In the genomic region with DNA sequence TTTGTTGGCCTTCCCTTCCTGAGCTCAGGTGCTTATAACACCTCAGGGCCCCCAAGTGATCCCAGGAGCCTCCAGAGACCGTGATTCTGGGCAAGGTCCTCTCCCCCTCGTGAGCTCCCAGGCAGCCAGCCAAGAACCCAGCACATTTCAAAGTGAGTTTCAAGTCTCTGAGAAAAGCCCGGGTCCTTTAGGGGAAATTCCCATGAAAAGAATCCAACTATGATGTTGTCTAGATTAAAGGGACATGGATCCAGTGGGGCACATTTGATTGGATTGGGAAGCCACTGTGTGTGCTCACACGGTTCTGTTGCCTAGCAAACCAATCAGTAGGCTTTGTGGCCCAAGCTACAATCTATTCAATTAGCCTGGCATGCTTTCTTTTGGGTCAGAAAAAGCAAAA, we compare ENCODE assay signal across 11 mouse cellular contexts.
DNase-seq lines count a peak whose midpoint lies in the region; ATAC-seq and TF ChIP-seq lines count a peak whose summit lies in the region.
"Had no signal": no experiment of that assay in that cellular context is flagged by ENCODE, and none has a peak within 500 bp of the region (broad histone marks: within the 10 kb centered on the region; RNA-seq: fewer than 3 reads in every experiment).

No protein-coding gene starts in this region.

- peaks cover 17% of the 10 kb centered on the region; the same call in 1 of the 2 replicates for H3K27me3 ChIP-seq in kidney, embryonic 16.5 days (ENCODE audit: insufficient read depth, low read length)
- H3K27me3 ChIP-seq in stomach, embryonic 14.5 days (ENCODE audit: control insufficient read depth, insufficient read depth, low read length), result no peaks in the 10 kb centered on the region
- H3K27me3 ChIP-seq in stomach, postnatal 0 days (ENCODE audit: control insufficient read depth, insufficient read depth, low read length), result no peaks in the 10 kb centered on the region

- peaks cover 12% of the 10 kb centered on the region for H3K4me1 ChIP-seq in kidney, embryonic 16.5 days (ENCODE audit: insufficient read depth, low read length)
- H3K4me1 ChIP-seq in stomach, embryonic 14.5 days (ENCODE audit: control insufficient read depth, insufficient read depth, low read length), result peaks cover 31% of the 10 kb centered on the region
- no peaks in the 10 kb centered on the region for H3K4me1 ChIP-seq in stomach, postnatal 0 days (replicated peaks; ENCODE audit: control insufficient read depth, insufficient read depth)
- H3K4me1 ChIP-seq: megakaryocyte, embryonic 14.5 days had no signal

- H3K27ac ChIP-seq in kidney, embryonic 16.5 days (ENCODE audit: low read length), result no peak overlapping the region
- peak overlapping the region; percentile 50; the same call in 1 of the 2 replicates for H3K27ac ChIP-seq in stomach, embryonic 14.5 days (ENCODE audit: low read length)
- no peak overlapping the region for H3K27ac ChIP-seq in stomach, postnatal 0 days (replicated peaks)
- H3K27ac ChIP-seq: heart, embryonic 15.5 days had no signal

- H3K4me2 ChIP-seq in kidney, embryonic 16.5 days (replicated peaks; ENCODE audit: low read depth, low read length), result no peak overlapping the region
- no peak overlapping the region for H3K4me2 ChIP-seq in stomach, embryonic 14.5 days (replicated peaks; ENCODE audit: low read depth, low read length)
- H3K4me2 ChIP-seq in stomach, postnatal 0 days (replicated peaks; ENCODE audit: low read depth), result no peak overlapping the region
- H3K4me2 ChIP-seq: heart, embryonic 15.5 days had no signal

- no peak for TF ChIP-seq CTCF in stomach, postnatal 0 days (IDR thresholded peaks at IDR 0.05; ENCODE audit: low read depth)

- no peak overlapping the region for H3K4me3 ChIP-seq in kidney, embryonic 16.5 days (ENCODE audit: low read length)
- no peak overlapping the region for H3K4me3 ChIP-seq in stomach, embryonic 14.5 days (ENCODE audit: low read depth, low read length)
- H3K4me3 ChIP-seq in stomach, postnatal 0 days (ENCODE audit: low read depth, low read length), result no peak overlapping the region
- H3K4me3 ChIP-seq: heart, embryonic 15.5 days; megakaryocyte, embryonic 14.5 days had no signal

- no peak for ATAC-seq in kidney, embryonic 16.5 days (ENCODE audit: low FRiP score, low TSS enrichment)
- ATAC-seq in stomach, embryonic 14.5 days (ENCODE audit: insufficient number of reproducible peaks, insufficient read depth, low FRiP score, low read depth), result no peak
- no peak for ATAC-seq in stomach, postnatal 0 days (ENCODE audit: low FRiP score, low TSS enrichment)

- H3K9ac ChIP-seq in kidney, embryonic 16.5 days (replicated peaks; ENCODE audit: low read length), result no peak overlapping the region
- H3K9ac ChIP-seq in stomach, embryonic 14.5 days (replicated peaks; ENCODE audit: low read depth, low read length), result no peak overlapping the region
- H3K9ac ChIP-seq in stomach, postnatal 0 days (ENCODE audit: low read length), result no peak overlapping the region
- H3K9ac ChIP-seq: heart, embryonic 15.5 days had no signal

- WGBS in kidney, embryonic 16.5 days, result 7% methylated on average over 4 of the region's 4 CpGs
- WGBS in stomach, embryonic 14.5 days, result 12% methylated on average over 4 of the region's 4 CpGs
- 8% methylated on average over 4 of the region's 4 CpGs for WGBS in stomach, postnatal 0 days

- H3K36me3 ChIP-seq in kidney, embryonic 16.5 days (ENCODE audit: insufficient read depth, low read length), result no peaks in the 10 kb centered on the region
- H3K36me3 ChIP-seq in stomach, embryonic 14.5 days (ENCODE audit: control insufficient read depth, insufficient read depth, low read length), result no peaks in the 10 kb centered on the region
- no peaks in the 10 kb centered on the region for H3K36me3 ChIP-seq in stomach, postnatal 0 days (ENCODE audit: control insufficient read depth, insufficient read depth, low read length)
- H3K36me3 ChIP-seq: heart, embryonic 15.5 days had no signal

- DNase-seq in kidney, adult 18-20 months, result peak; percentile 20
- DNase-seq in stomach, postnatal 0 days (ENCODE audit: low spot score), result no peak
- peak; percentile 16 for DNase-seq in kidney, adult 9 months
- DNase-seq in urinary bladder, postnatal 36 days (ENCODE audit: low spot score in 2 of 2), result no peak
- no peak for DNase-seq in adrenal gland, postnatal 4 days (ENCODE audit: low spot score in 2 of 2)
- DNase-seq in frontal cortex, postnatal 10 days (ENCODE audit: low spot score in 2 of 2), result no peak
- DNase-seq: spleen, adult 18-20 months had no signal

- TF ChIP-seq EP300 in stomach, postnatal 0 days (optimal IDR thresholded peaks at IDR 0.05), result no peak

- no peaks in the 10 kb centered on the region for H3K9me3 ChIP-seq in kidney, embryonic 16.5 days (ENCODE audit: low read length)
- H3K9me3 ChIP-seq in stomach, embryonic 14.5 days (ENCODE audit: control insufficient read depth, low read depth, low read length), result no peaks in the 10 kb centered on the region
- no peaks in the 10 kb centered on the region for H3K9me3 ChIP-seq in stomach, postnatal 0 days (ENCODE audit: control insufficient read depth, low read length)
- H3K9me3 ChIP-seq: heart, embryonic 15.5 days had no signal

Comparison
In these comparisons a context has a peak if more than half of its experiments do, and no peak if none do; other contexts are left out.
1. DNase-seq: peak in kidney, adult 18-20 months (single experiment) and kidney, adult 9 months (single experiment); none in stomach, postnatal 0 days (single experiment), urinary bladder, postnatal 36 days (0 of 2), adrenal gland, postnatal 4 days (0 of 2) and frontal cortex, postnatal 10 days (0 of 2).